Mouse (Mus musculus) limb, embryonic 11.5 days (tissue): ENCODE measurements at regions not wholly inside any gene's neighbourhood (a gene's known extent, or its start where the extent isn't known, plus 50 kb on each side); places are given as distances from the start of the nearest gene placed in this dataset.

Experiments
- ATAC-seq: fragments of 200-750 bp; cut with Nextera tagmentation; 2 replicates; pipeline ENCODE4 v1.8.0; 2017; ENCODE audit warnings: low read depth; ENCODE audit not compliant: insufficient number of reproducible peaks, low FRiP score, low TSS enrichment
- DNase-seq: peaks from one replicate; pipeline ENCODE4 v3.0.0-alpha.2; 2015; ENCODE audit warnings: low spot score
- H3K27ac ChIP-seq: fragments of 300-500 bp; sonication (generic); replicated peaks from 2 replicates; pipeline ENCODE4 v1.5.1; 2014; ENCODE audit warnings: low read depth, mild to moderate bottlenecking, low read length
- H3K27me3 ChIP-seq: fragments of 300-500 bp; sonication (generic); 2 replicates; pipeline ENCODE4 v1.6.1; 2014; ENCODE audit warnings: mild to moderate bottlenecking, low read length, mixed read lengths; ENCODE audit not compliant: control insufficient read depth, insufficient read depth
- H3K36me3 ChIP-seq: fragments of 300-500 bp; sonication (generic); 2 replicates; pipeline ENCODE4 v1.6.1; 2014; ENCODE audit warnings: mild to moderate bottlenecking, low read length, moderate library complexity, mixed read lengths; ENCODE audit not compliant: control insufficient read depth, insufficient read depth
- H3K4me1 ChIP-seq: fragments of 300-500 bp; sonication (generic); 2 replicates; pipeline ENCODE4 v1.6.1; 2014; ENCODE audit warnings: low read length, mixed read lengths; ENCODE audit not compliant: control insufficient read depth, insufficient read depth
- H3K4me2 ChIP-seq: fragments of 300-500 bp; sonication (generic); 2 replicates; pipeline ENCODE4 v1.6.1; 2014; ENCODE audit warnings: low read depth, mild to moderate bottlenecking, moderate library complexity; ENCODE audit not compliant: severe bottlenecking
- H3K4me3 ChIP-seq: fragments of 300-500 bp; sonication (generic); 2 replicates; pipeline ENCODE4 v1.5.1; 2014; ENCODE audit warnings: low read depth, low read length
- H3K9ac ChIP-seq: fragments of 300-500 bp; sonication (generic); 2 replicates; pipeline ENCODE4 v1.6.1; 2014; ENCODE audit warnings: mild to moderate bottlenecking, low read length
- H3K9me3 ChIP-seq: fragments of 300-500 bp; sonication (generic); 2 replicates; pipeline ENCODE4 v1.6.1; 2016; ENCODE audit warnings: low read length; ENCODE audit not compliant: control insufficient read depth
- WGBS: fragments of 180-500 bp; shearing (Covaris S2); extraction: QIAGEN DNeasy Blood & Tissue Kit; methylation state at CpG from one replicate; pipeline ENCODE4 v1.1.7; 2014; 5-methylcytosine and 5-hydroxymethylcytosine counted together

GRCm38 (mm10) chr14:105734291-105734690 is 162.3 kb downstream of the Spry2 start:
- Histone ChIP-seq H3K4me1 (peaks cover 31% of the 10 kb centered on the region), H3K4me2 (no peak overlapping the region), H3K4me3 (no peak overlapping the region), H3K36me3 (no peaks in the 10 kb centered on the region), H3K27me3 (no peaks in the 10 kb centered on the region), H3K9ac (no peak overlapping the region), H3K9me3 (no peaks in the 10 kb centered on the region), H3K27ac (no peak overlapping the region)
- DNase-seq (no peak), ATAC-seq (no peak)
- WGBS = 90% methylated on average over 7 of the region's 7 CpGs

GRCm38 (mm10) chr14:105733013-105733728 is 163.4 kb downstream of the Spry2 start:
- peaks cover 31% of the 10 kb centered on the region for H3K4me1 ChIP-seq
- no peaks in the 10 kb centered on the region for H3K36me3 ChIP-seq
- peak overlapping the region; percentile 65 for H3K27ac ChIP-seq
- no peak for ATAC-seq
- peak overlapping the region; percentile 43 for H3K4me2 ChIP-seq
- no peaks in the 10 kb centered on the region for H3K9me3 ChIP-seq
- no peaks in the 10 kb centered on the region for H3K27me3 ChIP-seq
- WGBS = 2% methylated on average over 12 of the region's 12 CpGs
- peak overlapping the region; percentile 9; the same call in 1 of the 2 replicates for H3K4me3 ChIP-seq
- H3K9ac ChIP-seq = peak overlapping the region; percentile 1; the same call in 1 of the 2 replicates
- DNase-seq = peak; percentile 50

- peak overlapping the region; percentile 87 for H3K27ac ChIP-seq
- H3K4me2 ChIP-seq = peak overlapping the region; percentile 43
- WGBS = 1% methylated on average over 13 of the region's 13 CpGs
- H3K27me3 ChIP-seq = no peaks in the 10 kb centered on the region
- peaks cover 31% of the 10 kb centered on the region for H3K4me1 ChIP-seq
- peak; percentile 87 for DNase-seq
- no peaks in the 10 kb centered on the region for H3K9me3 ChIP-seq
- H3K4me3 ChIP-seq = peak overlapping the region; percentile 9; the same call in 1 of the 2 replicates
- no peaks in the 10 kb centered on the region for H3K36me3 ChIP-seq
- H3K9ac ChIP-seq = peak overlapping the region; percentile 45
- peak; percentile 92 for ATAC-seq
Observed at GRCm38 (mm10) chr14:105732221-105733012, 164.2 kb downstream of the Spry2 start.

GRCm38 (mm10) chr14:105730786-105731185 is 165.8 kb downstream of the Spry2 start:
- peak; percentile 57 for DNase-seq
- Histone ChIP-seq H3K4me1 (peaks cover 25% of the 10 kb centered on the region), H3K4me3 (no peak overlapping the region), H3K9ac (no peak overlapping the region), H3K27me3 (no peaks in the 10 kb centered on the region), H3K27ac (no peak overlapping the region), H3K36me3 (no peaks in the 10 kb centered on the region), H3K4me2 (peak overlapping the region; percentile 20; the same call in 1 of the 2 replicates), H3K9me3 (no peaks in the 10 kb centered on the region)
- WGBS = 14% methylated on average over 4 of the region's 4 CpGs
- ATAC-seq = no peak

GRCm38 (mm10) chr14:105728841-105729240 is 167.8 kb downstream of the Spry2 start:
- no peaks in the 10 kb centered on the region for H3K36me3 ChIP-seq
- WGBS = 92% methylated on average over 5 of the region's 5 CpGs
- H3K27me3 ChIP-seq = no peaks in the 10 kb centered on the region
- H3K9me3 ChIP-seq = no peaks in the 10 kb centered on the region
- no peak overlapping the region for H3K4me3 ChIP-seq
- peaks cover 21% of the 10 kb centered on the region for H3K4me1 ChIP-seq
- no peak overlapping the region for H3K4me2 ChIP-seq
- DNase-seq (peak; percentile 12), ATAC-seq (no peak)
- no peak overlapping the region for H3K27ac ChIP-seq
- H3K9ac ChIP-seq = no peak overlapping the region

GRCm38 (mm10) chr14:105725741-105726140 is 170.9 kb downstream of the Spry2 start:
- 74% methylated on average over 8 of the region's 8 CpGs for WGBS
- DNase-seq (no peak), ATAC-seq (no peak)
- H3K27ac ChIP-seq = no peak overlapping the region
- H3K36me3 ChIP-seq = no peaks in the 10 kb centered on the region
- H3K4me1 ChIP-seq = peaks cover 1% of the 10 kb centered on the region
- no peaks in the 10 kb centered on the region for H3K9me3 ChIP-seq
- H3K9ac ChIP-seq = no peak overlapping the region
- H3K4me2 ChIP-seq = no peak overlapping the region
- no peaks in the 10 kb centered on the region for H3K27me3 ChIP-seq
- no peak overlapping the region for H3K4me3 ChIP-seq

- no peaks in the 10 kb centered on the region for H3K4me1 ChIP-seq
- DNase-seq = no peak
- no peaks in the 10 kb centered on the region for H3K27me3 ChIP-seq
- H3K36me3 ChIP-seq = no peaks in the 10 kb centered on the region
- no peak overlapping the region for H3K4me2 ChIP-seq
- ATAC-seq = no peak
- H3K4me3 ChIP-seq = no peak overlapping the region
- H3K9me3 ChIP-seq = no peaks in the 10 kb centered on the region
- H3K9ac ChIP-seq = no peak overlapping the region
- no peak overlapping the region for H3K27ac ChIP-seq
- WGBS = 68% methylated on average over 2 of the region's 2 CpGs
Observed at GRCm38 (mm10) chr14:105722923-105723322, 173.7 kb downstream of the Spry2 start.

GRCm38 (mm10) chr14:105721576-105721975 is 175.0 kb downstream of the Spry2 start:
- 89% methylated on average over 3 of the region's 3 CpGs for WGBS
- H3K36me3 ChIP-seq = no peaks in the 10 kb centered on the region
- ATAC-seq (no peak), DNase-seq (no peak)
- no peak overlapping the region for H3K4me3 ChIP-seq
- H3K27ac ChIP-seq = no peak overlapping the region
- H3K9ac ChIP-seq = no peak overlapping the region
- no peak overlapping the region for H3K4me2 ChIP-seq
- no peaks in the 10 kb centered on the region for H3K4me1 ChIP-seq
- no peaks in the 10 kb centered on the region for H3K9me3 ChIP-seq
- no peaks in the 10 kb centered on the region for H3K27me3 ChIP-seq
